Mouse (Mus musculus) cerebellum, adult 9-10 months (tissue): ENCODE data around the gene Olfr551.

ENCODE experiments used
- DNase-seq: peaks from one replicate; pipeline ENCODE4 v3.0.0; 2022

The Olfr551 gene

GRCm38 (mm10) chr7:102591786-102592185 lies at the start of gene Olfr551:
Gene Olfr551, minus strand, starts transcription at chr7:102591886.
- DNase-seq = no peak

GRCm38 (mm10) chr7:102638132-102638531 lies 46.4 kb upstream of the Olfr551 start, which contains the start of gene Olfr554:
Gene Olfr554, plus strand, starts transcription at chr7:102638432.
- no peak for DNase-seq

DNA sequence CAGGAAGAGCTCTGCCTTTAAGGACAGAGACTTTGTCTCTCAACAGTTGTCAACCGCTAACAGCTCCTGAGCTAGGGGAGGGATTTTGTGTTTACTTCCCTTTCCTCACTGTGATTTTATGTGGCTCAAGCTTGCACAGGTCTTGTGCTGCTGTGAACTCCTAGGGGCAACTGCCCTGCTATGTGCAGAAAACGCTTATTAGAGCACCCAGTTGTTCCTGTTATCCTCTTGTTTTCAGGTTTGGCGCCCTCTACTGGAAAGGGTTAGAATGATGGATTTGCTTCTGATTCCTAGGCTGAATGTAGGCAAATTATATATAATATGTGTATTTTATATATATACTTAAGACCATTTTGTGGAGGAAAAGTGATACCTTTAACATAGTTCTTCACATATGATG lies 45.0 kb upstream of the Olfr551 start:
- DNase-seq = peak; percentile 39

DNA sequence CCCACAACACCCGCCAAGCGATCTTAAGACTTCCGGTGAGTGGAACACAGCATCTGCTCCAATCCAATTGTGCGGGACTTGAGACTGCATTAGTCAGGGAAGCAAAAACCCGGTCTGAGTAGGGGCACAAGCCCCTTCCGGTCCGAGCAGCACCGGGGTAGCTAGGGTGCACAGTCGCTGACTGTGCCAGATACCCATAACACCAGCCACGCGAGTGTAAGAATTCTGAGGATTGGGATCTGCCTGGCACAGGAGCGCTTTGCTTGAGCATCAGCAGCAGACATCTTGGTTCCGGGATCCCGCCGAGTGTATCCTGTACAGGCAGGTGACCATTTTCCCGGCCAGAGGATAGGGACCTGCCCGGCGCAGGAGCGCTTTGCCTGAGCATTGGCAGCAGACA lies 28.7 kb upstream of the Olfr551 start:
- peak; percentile 3 for DNase-seq

DNA sequence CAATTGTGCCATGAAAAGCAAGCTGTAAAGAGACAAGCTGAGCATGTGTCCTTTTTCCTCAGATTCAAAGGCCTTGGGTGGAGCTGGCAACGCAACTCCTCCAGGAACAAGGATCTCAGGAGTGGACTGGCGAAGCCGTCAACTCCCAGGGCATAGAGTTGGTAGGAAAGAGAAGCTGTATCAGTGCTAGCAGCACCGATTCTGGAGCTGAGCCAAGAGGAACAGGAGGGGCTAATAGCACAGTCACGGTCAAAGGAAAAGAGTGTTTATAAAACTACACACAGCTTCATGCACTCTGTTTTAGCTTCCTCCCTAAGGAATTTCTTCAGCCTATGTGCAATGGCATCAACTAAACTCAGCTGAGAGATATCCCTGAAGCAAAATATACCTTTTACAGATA lies 27.9 kb upstream of the Olfr551 start:
- no peak for DNase-seq

DNA sequence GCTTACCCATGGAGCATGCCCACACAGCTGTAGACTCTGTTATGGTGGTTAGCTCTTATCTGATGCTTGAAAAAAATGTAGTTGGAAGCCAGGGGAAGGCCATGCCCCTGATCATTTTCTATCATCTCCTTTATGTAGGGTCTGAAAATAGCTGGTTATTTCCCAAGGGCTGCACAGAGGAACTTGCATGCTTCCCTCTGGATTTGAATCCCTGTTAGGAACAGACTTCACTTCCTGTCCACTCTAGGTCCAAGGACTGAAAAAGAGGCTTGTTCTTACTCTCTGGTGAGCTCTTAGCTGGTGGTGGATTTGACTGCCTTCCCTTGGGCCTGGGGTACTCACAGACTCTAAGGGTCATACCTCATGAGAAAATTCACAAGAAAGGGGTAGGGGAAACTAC lies 26.4 kb upstream of the Olfr551 start, which contains the start of gene Olfr553:
Gene Olfr553 (minus strand): TSS at position 101 of the 400 bp plus-strand sequence.
- no peak for DNase-seq

GRCm38 (mm10) chr7:102597378-102598031 lies 5.8 kb upstream of the Olfr551 start, which contains the start of gene Olfr552:
Gene Olfr552, plus strand, starts transcription at chr7:102597770.
- DNase-seq = no peak

DNA sequence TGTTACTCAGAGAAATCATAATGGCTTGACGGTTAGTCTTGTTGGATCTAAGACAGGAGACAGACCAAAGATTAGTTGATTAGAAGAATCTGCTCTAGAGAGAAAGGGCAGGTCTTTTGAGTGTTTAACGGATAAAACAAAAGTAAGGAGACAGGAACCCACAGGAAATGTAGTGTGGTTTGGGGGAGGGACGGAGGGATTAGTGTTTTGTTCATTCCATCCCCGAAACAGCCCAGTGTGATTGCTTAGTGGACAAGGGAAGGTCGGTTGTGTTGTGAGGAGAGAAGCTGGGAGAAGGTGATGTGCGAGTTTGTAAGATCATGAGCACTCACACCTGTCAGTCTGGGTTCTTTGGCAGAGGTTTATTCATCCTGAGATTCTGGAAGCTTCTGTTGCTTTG lies 15.7 kb downstream of the Olfr551 start:
- no peak for DNase-seq

- no peak for DNase-seq
These were observed 18.4 kb downstream of the Olfr551 start for GRCm38 (mm10) chr7:102573174-102573830.

DNA sequence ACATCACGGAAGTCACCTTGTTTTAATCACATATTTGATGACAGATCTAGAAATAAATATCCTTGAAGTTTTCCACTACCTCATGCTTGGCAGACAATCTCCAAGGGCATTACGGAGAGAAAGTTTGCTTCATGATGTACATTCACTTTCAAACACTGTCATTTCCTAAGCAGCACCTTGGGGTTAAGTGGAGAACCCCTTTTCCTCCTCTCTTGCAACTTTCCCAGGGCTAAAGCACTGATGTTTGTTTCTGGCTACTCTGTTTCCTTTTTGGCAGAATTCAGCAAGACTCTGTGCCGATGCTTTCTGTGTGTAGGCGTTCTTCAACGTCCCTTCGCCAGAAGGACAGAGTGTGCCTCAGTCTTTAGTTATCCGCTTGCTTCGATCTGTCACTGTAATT lies 20.5 kb downstream of the Olfr551 start, which contains the start of gene Olfr550:
Gene Olfr550 (plus strand): TSS at position 301 of the 400 bp plus-strand sequence.
- no peak for DNase-seq

DNA sequence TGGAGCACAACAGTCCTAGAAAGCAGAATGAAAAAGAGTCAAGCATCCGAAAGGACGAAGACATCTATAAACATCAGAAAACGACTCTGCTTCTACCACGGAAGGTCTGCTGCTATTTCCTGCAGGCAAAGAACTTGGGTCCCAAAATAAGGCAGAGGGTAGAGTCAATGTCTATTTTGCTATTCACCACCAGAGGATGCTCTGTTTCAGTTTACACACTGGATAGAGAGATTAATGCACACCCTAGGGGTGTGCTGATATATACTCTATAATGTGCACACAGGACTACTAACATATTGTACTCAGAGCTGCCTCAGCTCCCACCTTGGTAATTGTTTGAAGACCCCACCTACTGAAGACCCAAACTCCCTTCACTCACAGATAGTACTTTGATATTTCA lies 25.5 kb downstream of the Olfr551 start:
- no peak for DNase-seq

- peak; percentile 58 for DNase-seq
These were observed 26.4 kb downstream of the Olfr551 start, which contains the start of gene Trim21 for GRCm38 (mm10) chr7:102564999-102565997. Gene Trim21, minus strand, starts transcription at chr7:102565486.

DNA sequence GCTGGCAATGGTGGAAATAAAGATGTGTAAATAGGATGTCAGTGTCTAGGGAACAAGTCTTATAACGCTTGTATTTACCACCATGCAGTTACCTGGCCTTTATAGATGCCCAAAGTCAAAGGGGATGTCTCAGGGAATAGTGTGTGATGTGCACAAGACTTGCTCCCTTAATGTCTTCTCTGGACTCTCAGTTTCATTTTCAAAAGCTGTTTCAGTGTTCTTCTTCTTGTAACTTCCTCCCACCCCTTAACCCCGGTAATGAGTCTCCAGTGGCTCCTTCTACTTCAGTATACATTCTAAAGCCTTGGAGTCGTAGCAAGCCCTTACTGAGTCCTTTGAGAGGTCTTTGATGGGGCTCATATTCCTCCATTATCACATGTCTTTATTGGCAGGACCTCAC lies 38.4 kb downstream of the Olfr551 start:
- no peak for DNase-seq

GRCm38 (mm10) chr7:102549570-102549969 lies 42.1 kb downstream of the Olfr551 start, which contains the start of gene Olfr549:
Gene Olfr549, plus strand, starts transcription at chr7:102549870.
- no peak for DNase-seq

GRCm38 (mm10) chr7:102541251-102541650 lies 50.4 kb downstream of the Olfr551 start:
- no peak for DNase-seq

- DNase-seq = no peak
These were observed 51.1 kb downstream of the Olfr551 start, which contains the start of gene Olfr548-ps1 for GRCm38 (mm10) chr7:102540596-102540995. Gene Olfr548-ps1, plus strand, starts transcription at chr7:102540896.

- no peak for DNase-seq
These were observed 57.2 kb downstream of the Olfr551 start, which contains the start of gene Olfr547 for GRCm38 (mm10) chr7:102534449-102534848. Gene Olfr547, plus strand, starts transcription at chr7:102534749.
